Mouse (Mus musculus) lung, embryonic 15.5 days (tissue): ENCODE measurements at regions not wholly inside any gene's neighbourhood (a gene's known extent, or its start where the extent isn't known, plus 50 kb on each side); places are given as distances from the start of the nearest gene placed in this dataset.
"Not testable (repeated sequence)": the region's sequence is repeated elsewhere in the genome, so short reads cannot be mapped to it uniquely, and the experiment has no call there.

ENCODE experiments used
- ATAC-seq: fragments of 200-750 bp; cut with Nextera tagmentation; 2 replicates; pipeline ENCODE4 v1.8.0; 2017; ENCODE audit warnings: moderate number of reproducible peaks, borderline replicate concordance; ENCODE audit not compliant: low FRiP score, low TSS enrichment; ENCODE audit errors: extremely low read depth
- H3K27ac ChIP-seq: fragments of 300-500 bp; sonication (generic); 2 replicates; pipeline ENCODE4 v1.5.1; 2015; ENCODE audit warnings: moderate library complexity, mild to moderate bottlenecking, inconsistent platforms
- H3K27me3 ChIP-seq: fragments of 300-500 bp; sonication (generic); 2 replicates; pipeline ENCODE4 v1.6.1; 2015; ENCODE audit warnings: inconsistent platforms
- H3K36me3 ChIP-seq: fragments of 300-500 bp; sonication (generic); 2 replicates; pipeline ENCODE4 v1.6.1; 2015; ENCODE audit warnings: inconsistent platforms
- H3K4me1 ChIP-seq: fragments of 300-500 bp; sonication (generic); 2 replicates; pipeline ENCODE4 v1.6.1; 2015; ENCODE audit warnings: inconsistent platforms
- H3K4me2 ChIP-seq: fragments of 300-500 bp; sonication (generic); 2 replicates; pipeline ENCODE4 v1.6.1; 2015; ENCODE audit warnings: inconsistent platforms, mild to moderate bottlenecking, moderate library complexity
- H3K4me3 ChIP-seq: fragments of 300-500 bp; sonication (generic); 2 replicates; pipeline ENCODE4 v1.5.1; 2015; ENCODE audit warnings: mild to moderate bottlenecking, inconsistent platforms
- H3K9ac ChIP-seq: fragments of 300-500 bp; sonication (generic); 2 replicates; pipeline ENCODE4 v1.6.1; 2015; ENCODE audit warnings: inconsistent platforms
- H3K9me3 ChIP-seq: fragments of 300-500 bp; sonication (generic); 2 replicates; pipeline ENCODE4 v1.6.1; 2016; ENCODE audit warnings: inconsistent platforms
- WGBS: fragments of 180-500 bp; shearing (Covaris S2); methylation state at CpG from one replicate; pipeline ENCODE4 v1.1.7; 2015; 5-methylcytosine and 5-hydroxymethylcytosine counted together

DNA sequence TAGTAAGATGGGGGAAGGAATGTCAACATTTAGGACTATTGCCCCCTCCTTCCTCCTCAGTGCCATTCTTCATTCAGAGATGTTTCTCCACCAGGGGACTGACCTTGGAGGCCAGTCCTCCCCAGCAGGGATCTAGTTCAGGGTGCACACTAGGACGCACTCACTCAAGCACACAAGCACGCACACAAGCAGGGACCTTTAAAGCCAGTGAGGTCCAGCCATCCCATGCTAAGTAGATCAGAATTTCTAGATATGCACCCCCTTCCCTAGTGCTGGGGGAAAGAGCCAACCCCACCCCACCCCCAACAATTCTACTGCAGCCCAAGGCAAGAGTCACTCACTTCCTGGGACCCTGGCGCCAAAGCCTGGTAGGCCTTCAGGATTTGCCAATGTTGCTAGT is 100.8 kb downstream of the Gm15319 start:
- H3K27ac ChIP-seq, H3K9me3 ChIP-seq, H3K36me3 ChIP-seq, H3K4me1 ChIP-seq, H3K4me2 ChIP-seq, H3K27me3 ChIP-seq, H3K4me3 ChIP-seq, H3K9ac ChIP-seq: not testable (repeated sequence)
- 85% methylated on average over 3 of the region's 3 CpGs for WGBS
- ATAC-seq = peak; percentile 67; the same call in 1 of the 2 replicates

DNA sequence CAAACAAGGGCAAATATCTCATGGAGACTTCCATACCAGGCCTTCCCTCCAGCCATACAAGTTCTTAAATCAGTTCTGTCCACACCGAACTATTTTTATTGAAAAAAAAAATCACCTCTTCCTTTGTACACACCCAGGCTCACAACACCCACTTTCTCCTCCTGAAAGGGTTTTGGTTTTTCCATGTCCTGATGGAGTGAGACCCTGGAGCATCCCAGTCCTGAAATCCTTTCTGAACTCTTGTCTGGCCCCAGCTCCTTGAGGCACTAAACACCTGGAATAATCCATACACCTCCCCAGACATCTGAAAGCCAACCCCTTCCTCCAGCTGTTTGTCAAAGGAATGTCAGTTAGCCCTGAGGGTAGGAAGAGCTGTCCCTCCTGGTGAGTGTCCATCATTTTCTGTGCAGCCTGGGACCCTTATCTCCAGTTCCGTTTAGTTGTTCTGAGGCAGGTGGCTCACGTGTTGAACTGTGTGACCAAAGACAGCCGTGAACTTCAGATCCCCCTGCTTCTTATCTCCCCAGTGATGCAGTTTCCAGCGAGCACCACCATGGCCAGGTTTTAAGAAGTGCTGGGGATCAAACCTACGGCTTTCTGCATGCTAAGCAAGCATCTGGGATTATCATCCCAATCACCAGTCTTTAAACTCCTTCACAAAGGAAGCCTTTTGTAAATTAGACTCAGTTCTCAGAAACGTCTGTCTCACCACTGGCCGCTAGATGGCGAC is 101.4 kb downstream of the Gm15319 start:
- 46% methylated on average over 6 of the region's 9 CpGs for WGBS
- ATAC-seq = peak; percentile 46
- not testable (repeated sequence) for H3K9ac ChIP-seq, H3K27ac ChIP-seq, H3K4me1 ChIP-seq, H3K36me3 ChIP-seq, H3K4me2 ChIP-seq, H3K27me3 ChIP-seq, H3K9me3 ChIP-seq, H3K4me3 ChIP-seq

DNA sequence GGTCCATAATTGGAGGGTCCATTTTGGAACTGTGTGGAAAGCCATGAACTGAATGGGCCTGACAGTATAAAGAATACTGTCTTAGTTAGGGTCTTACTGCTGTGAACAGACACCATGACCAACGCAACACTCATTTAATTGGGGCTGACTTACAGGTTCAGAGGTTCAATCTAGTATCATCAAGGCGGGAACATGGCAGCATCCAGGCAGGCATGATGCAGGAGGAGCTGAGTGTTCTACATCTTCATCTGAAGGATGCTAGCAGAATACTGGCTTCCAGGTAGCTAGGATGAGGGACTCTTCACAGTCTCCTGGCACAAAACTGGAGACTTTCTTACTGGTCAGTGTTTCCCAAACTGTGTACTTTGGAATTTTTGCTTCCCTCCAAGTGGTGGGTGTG is 102.0 kb downstream of the Gm15319 start:
- not testable (repeated sequence) for H3K9ac ChIP-seq, H3K4me2 ChIP-seq

DNA sequence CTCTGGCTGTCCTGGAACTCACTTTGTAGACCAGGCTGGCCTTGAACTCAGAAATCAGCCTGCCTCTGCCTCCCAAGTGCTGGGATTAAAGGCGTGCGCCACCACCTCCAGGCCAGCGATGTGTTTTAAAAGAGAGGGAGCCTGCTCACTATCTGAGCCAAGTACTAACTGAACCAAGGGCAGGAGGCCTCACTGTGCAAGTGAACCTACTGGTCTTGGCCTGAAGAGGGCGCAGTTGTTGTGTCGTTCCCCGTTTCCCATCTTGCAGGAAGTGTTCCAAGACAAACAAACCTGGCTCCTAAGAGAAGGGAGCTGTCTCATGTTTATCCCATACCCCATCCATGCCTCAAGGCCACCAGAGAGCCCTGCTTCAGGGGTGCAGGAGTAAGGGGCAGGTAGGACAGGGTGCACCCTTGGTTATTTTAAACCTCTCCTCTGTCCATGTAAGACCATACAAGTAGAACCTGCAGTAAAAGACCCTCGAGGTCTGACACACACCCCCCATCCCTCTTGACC is 102.8 kb downstream of the Gm15319 start:
- not testable (repeated sequence) for H3K9me3 ChIP-seq, H3K4me1 ChIP-seq, H3K4me2 ChIP-seq, H3K27ac ChIP-seq, H3K27me3 ChIP-seq, H3K9ac ChIP-seq, H3K36me3 ChIP-seq, H3K4me3 ChIP-seq, ATAC-seq
- WGBS = 83% methylated on average over 6 of the region's 7 CpGs

More for the DNA sequence above, 102.0 kb downstream of the Gm15319 start:
- not testable (repeated sequence) for H3K4me3 ChIP-seq, H3K36me3 ChIP-seq, H3K4me1 ChIP-seq, H3K9me3 ChIP-seq, H3K27me3 ChIP-seq, H3K27ac ChIP-seq, ATAC-seq
- 89% methylated on average over 2 of the region's 2 CpGs for WGBS

DNA sequence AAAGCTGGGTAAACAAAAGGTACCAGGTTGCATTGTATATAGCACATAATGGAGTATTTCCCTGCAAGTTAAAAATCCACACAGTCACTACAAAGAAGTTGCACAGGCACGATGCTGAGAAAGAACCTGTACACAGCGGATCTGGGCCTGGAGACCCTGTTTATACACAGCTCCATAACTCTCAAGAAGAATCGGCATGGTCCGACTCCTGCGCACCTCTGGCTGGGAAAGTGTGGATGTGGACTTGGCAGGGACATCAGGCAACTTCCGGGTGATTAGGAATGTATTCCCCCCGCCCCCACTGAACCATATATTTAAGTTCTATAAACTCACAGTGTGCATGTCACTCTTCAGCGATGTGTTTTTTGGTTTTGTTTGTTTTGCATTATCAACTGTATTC is 103.3 kb downstream of the Gm15319 start:
- not testable (repeated sequence) for H3K4me2 ChIP-seq, H3K27me3 ChIP-seq, ATAC-seq, H3K9ac ChIP-seq, H3K4me1 ChIP-seq, H3K27ac ChIP-seq, H3K9me3 ChIP-seq, H3K36me3 ChIP-seq, H3K4me3 ChIP-seq
- WGBS = 76% methylated on average over 8 of the region's 8 CpGs
